Mouse (Mus musculus) kidney, embryonic 15.5 days (tissue): ENCODE data around the gene Tmprss11b. TPM values are rescaled to one million over a fixed set of nuclear protein-coding genes. Genes with fewer than 3 reads are reported as not detected.
"Not testable (repeated sequence)": the region's sequence is repeated elsewhere in the genome, so short reads cannot be mapped to it uniquely, and the experiment has no call there.

Source experiments
- ATAC-seq: fragments of 200-750 bp; cut with Nextera tagmentation; replicated peaks from 2 replicates; pipeline ENCODE4 v1.8.0; 2017; ENCODE audit warnings: moderate TSS enrichment; ENCODE audit not compliant: low FRiP score
- H3K27ac ChIP-seq: fragments of 300-500 bp; sonication (generic); 2 replicates; pipeline ENCODE4 v1.5.1; 2015; ENCODE audit warnings: mild to moderate bottlenecking, inconsistent platforms
- H3K27me3 ChIP-seq: fragments of 300-500 bp; sonication (generic); 2 replicates; pipeline ENCODE4 v1.6.1; 2015; ENCODE audit warnings: inconsistent platforms
- H3K36me3 ChIP-seq: fragments of 300-500 bp; sonication (generic); 2 replicates; pipeline ENCODE4 v1.6.1; 2015; ENCODE audit warnings: inconsistent platforms
- H3K4me1 ChIP-seq: fragments of 300-500 bp; sonication (generic); 2 replicates; pipeline ENCODE4 v1.6.1; 2015; ENCODE audit warnings: inconsistent platforms
- H3K4me2 ChIP-seq: fragments of 300-500 bp; sonication (generic); 2 replicates; pipeline ENCODE4 v1.6.1; 2015; ENCODE audit warnings: moderate library complexity, mild to moderate bottlenecking, inconsistent platforms
- H3K4me3 ChIP-seq: fragments of 300-500 bp; sonication (generic); replicated peaks from 2 replicates; pipeline ENCODE4 v1.5.1; 2015; ENCODE audit warnings: mild to moderate bottlenecking, inconsistent platforms
- H3K9ac ChIP-seq: fragments of 300-500 bp; sonication (generic); 2 replicates; pipeline ENCODE4 v1.6.1; 2015; ENCODE audit warnings: mild to moderate bottlenecking, inconsistent platforms
- H3K9me3 ChIP-seq: fragments of 300-500 bp; sonication (generic); replicated peaks from 2 replicates; pipeline ENCODE4 v1.6.1; 2016; ENCODE audit warnings: inconsistent platforms
- WGBS: fragments of 180-500 bp; shearing (Covaris S2); methylation state at CpG from one replicate; pipeline ENCODE4 v1.1.7; 2015; ENCODE audit warnings: mixed read lengths; 5-methylcytosine and 5-hydroxymethylcytosine counted together
- polyA plus RNA-seq: library from polyadenylated mRNA; unstranded; fragments of >200 nt; fragmentation: Nextera tagmentation; extraction: Ambion mirVana; gene quantifications from 2 replicates; pipeline ENCODE4 v1.2.1, GENCODE M21; 2015

Gene Tmprss11b
- polyA plus RNA-seq: not detected in 2 replicates

DNA sequence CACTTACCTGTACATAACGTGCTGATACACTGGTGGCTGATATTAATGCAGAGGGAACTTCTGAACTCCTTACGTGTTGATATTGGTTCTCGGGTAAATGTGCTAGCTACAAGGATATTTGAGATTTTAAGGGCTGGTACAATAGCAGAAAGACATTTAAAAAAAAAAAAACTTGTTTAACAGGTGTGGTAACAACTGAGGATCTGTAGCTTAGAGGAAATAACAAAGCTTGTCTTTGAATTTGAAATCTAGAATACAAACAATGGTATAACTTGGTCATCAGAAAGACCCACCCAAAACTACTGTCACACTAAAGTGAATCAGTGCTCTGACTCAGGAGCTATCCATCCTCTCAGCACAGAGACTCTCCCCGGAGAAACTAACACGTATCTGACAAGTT lies at the start of gene Tmprss11b:
Gene Tmprss11b (minus strand): TSS at position 101 of the 400 bp plus-strand sequence.
- 72% methylated on average over 5 of the region's 5 CpGs for WGBS
- no peaks in the 10 kb centered on the region for H3K36me3 ChIP-seq
- no peak within 1 kb of the TSS for H3K27ac ChIP-seq
- ATAC-seq: no peak
- no peak within 1 kb of the TSS for H3K4me2 ChIP-seq
- H3K4me1 ChIP-seq: no peaks in the 10 kb centered on the region
- no peaks in the 10 kb centered on the region for H3K27me3 ChIP-seq
- H3K9ac ChIP-seq: no peak within 1 kb of the TSS
- no peaks in the 10 kb centered on the region for H3K9me3 ChIP-seq
- H3K4me3 ChIP-seq: no peak within 1 kb of the TSS

DNA sequence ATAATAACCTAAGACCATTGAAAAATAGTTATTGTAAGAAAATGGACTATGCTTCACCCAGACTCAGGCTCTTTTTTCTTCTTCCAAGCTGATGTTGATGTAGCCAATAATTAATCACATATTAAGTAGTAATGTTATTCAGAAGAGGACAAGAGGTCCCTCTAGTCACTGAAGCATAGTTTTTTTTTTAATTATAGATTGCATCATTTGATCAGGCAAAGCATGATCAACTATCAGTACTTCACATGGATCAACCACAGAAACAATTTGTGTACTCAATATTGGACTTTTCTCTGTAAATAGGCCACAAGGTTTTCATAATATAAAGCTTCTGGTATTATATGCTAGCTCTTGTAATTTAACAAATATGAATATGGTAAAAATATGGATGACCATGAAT lies 48.9 kb upstream of the Tmprss11b start:
- Histone ChIP-seq H3K4me2 (no peak overlapping the region), H3K36me3 (no peaks in the 10 kb centered on the region), H3K4me1 (0 out of 2 replicates have a peak, but pooled peaks cover 3% of the 10 kb centered on the region), H3K9me3 (no peaks in the 10 kb centered on the region), H3K27me3 (no peaks in the 10 kb centered on the region), H3K27ac (no peak overlapping the region), H3K9ac (no peak overlapping the region), H3K4me3 (no peak overlapping the region)
- no peak for ATAC-seq

DNA sequence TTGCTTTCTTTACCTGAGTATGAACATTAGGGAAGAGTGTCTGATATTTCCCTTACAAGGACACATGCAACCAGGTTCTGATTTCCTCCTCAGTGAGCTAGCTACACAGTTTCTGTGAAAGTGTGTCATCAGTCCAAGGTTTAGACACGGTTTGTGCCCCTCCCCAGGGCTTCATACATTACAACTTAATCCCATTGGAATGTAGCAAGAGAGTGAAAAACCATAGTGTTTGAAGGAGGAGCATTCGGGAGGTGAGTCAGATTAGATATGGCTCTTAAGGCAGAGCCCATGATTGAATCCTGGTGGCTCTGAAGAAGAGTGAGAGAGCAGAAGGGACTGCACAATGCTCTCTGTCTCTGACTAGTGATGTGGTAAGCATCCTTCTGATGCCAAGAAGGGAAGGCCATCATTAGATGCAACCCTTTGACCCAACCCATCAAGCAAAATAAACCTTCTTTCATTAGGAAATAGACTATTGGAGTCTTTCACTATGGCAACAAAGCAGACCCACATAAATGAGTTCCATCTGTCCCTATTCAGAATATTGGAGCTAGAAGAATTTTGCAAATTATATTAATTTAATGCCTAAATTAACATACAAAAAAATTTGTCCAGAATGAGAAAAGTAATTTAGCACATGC lies 46.8 kb upstream of the Tmprss11b start:
- WGBS: 63% methylated on average over 2 of the region's 2 CpGs
- no peak overlapping the region for H3K4me2 ChIP-seq
- ATAC-seq: no peak

DNA sequence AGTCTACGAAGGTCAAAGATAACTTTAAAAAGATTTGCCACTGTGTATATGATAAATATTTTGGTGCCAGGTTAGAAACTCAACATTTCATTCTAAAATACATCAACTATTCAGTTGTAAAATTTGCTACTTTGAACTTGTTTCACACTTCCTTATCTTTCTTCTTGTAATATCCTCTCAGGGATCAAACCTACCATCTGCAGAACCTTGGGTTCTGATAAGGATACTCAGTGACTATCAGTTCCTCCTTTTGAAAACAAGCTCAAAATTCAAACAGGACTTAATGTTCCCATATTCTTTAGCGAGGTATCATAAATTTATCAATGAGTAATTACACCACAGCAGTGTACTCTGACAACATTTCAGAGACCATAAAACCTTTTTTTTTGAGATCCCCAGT lies 38.8 kb upstream of the Tmprss11b start:
- ATAC-seq: no peak
- H3K36me3 ChIP-seq: no peaks in the 10 kb centered on the region
- H3K9me3 ChIP-seq: no peaks in the 10 kb centered on the region
- no peak overlapping the region for H3K4me3 ChIP-seq
- no peak overlapping the region for H3K27ac ChIP-seq
- WGBS: 80% methylated on average over 2 of the region's 2 CpGs
- H3K4me2 ChIP-seq: no peak overlapping the region
- H3K27me3 ChIP-seq: no peaks in the 10 kb centered on the region
- no peak overlapping the region for H3K9ac ChIP-seq
- H3K4me1 ChIP-seq: no peaks in the 10 kb centered on the region

More for the DNA sequence above, 46.8 kb upstream of the Tmprss11b start:
- Histone ChIP-seq H3K4me1 (0 out of 2 replicates have a peak, but pooled peaks cover 3% of the 10 kb centered on the region), H3K9me3 (no peaks in the 10 kb centered on the region), H3K27ac (no peak overlapping the region), H3K36me3 (no peaks in the 10 kb centered on the region), H3K4me3 (no peak overlapping the region), H3K9ac (no peak overlapping the region), H3K27me3 (no peaks in the 10 kb centered on the region)

DNA sequence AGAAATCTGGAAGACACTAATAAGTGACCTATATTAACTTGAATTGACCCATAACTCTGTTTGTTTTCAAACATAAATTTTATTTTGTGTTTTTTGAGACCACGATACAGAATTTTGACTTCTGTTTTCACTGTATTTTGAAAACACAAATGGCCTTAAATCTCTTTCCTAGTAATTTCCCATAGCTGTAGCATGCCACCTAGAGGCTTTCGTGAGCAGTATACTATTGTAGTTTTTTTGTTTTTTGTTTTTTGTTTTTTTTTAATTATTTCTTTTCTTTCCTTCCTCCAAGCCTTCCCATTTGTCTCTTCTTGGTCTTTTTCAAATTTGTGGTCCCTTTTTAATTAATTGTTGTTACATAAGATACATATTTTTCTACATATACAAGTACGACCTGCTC lies 28.8 kb upstream of the Tmprss11b start:
- no peaks in the 10 kb centered on the region for H3K4me1 ChIP-seq
- H3K27me3 ChIP-seq: no peaks in the 10 kb centered on the region
- no peaks in the 10 kb centered on the region for H3K9me3 ChIP-seq
- H3K36me3 ChIP-seq: no peaks in the 10 kb centered on the region
- ATAC-seq: no peak
- no peak overlapping the region for H3K27ac ChIP-seq
- WGBS: 72% methylated on average over 3 of the region's 3 CpGs
- H3K4me2 ChIP-seq: no peak overlapping the region
- H3K9ac ChIP-seq: no peak overlapping the region
- no peak overlapping the region for H3K4me3 ChIP-seq

DNA sequence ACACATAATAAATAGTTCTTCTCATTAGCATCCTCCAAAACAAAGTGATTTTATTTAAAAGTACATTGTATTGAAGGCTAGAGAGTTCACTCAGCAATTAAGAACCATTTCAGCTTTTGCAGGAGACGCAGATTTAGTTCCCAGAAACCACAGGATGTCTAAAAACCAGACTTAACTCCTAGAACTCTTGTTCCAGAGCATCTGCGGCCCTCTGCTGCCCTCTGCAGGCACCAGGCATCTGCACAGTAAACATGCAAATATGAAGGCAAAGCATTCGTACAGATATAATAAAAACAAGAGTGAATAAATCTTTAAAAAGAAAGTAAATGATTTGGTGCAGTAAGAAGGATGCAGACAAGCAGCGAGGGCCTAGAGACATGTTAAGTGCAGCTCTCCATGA lies 8.5 kb upstream of the Tmprss11b start:
- H3K4me3 ChIP-seq: no peak overlapping the region
- no peaks in the 10 kb centered on the region for H3K4me1 ChIP-seq
- H3K36me3 ChIP-seq: no peaks in the 10 kb centered on the region
- H3K27ac ChIP-seq: no peak overlapping the region
- no peak overlapping the region for H3K4me2 ChIP-seq
- no peaks in the 10 kb centered on the region for H3K9me3 ChIP-seq
- H3K27me3 ChIP-seq: no peaks in the 10 kb centered on the region
- WGBS: 52% methylated on average over 4 of the region's 4 CpGs
- H3K9ac ChIP-seq: no peak overlapping the region
- ATAC-seq: no peak

DNA sequence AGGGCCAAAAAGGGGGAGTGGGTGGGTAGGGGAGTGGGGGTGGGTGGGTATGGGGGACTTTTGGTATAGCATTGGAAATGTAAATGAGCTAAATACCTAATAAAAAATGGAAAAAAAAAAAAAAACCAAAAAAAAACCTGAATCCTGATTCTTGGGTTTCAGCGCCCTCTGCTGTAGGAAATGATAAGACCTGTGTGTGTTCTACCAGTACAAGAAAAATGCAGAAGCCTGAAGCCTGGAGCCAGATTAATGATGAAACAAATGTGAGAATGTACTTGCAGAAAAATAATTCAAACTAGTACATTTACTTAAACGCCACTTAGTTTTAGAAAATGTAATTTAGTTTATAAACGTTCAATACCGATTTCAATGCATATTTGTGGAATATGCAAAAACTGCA lies 27.0 kb downstream of the Tmprss11b start:
- 37% methylated on average over 4 of the region's 4 CpGs for WGBS
- H3K4me2 ChIP-seq, ATAC-seq, H3K9me3 ChIP-seq, H3K27ac ChIP-seq, H3K4me3 ChIP-seq, H3K27me3 ChIP-seq, H3K9ac ChIP-seq, H3K4me1 ChIP-seq, H3K36me3 ChIP-seq: not testable (repeated sequence)

DNA sequence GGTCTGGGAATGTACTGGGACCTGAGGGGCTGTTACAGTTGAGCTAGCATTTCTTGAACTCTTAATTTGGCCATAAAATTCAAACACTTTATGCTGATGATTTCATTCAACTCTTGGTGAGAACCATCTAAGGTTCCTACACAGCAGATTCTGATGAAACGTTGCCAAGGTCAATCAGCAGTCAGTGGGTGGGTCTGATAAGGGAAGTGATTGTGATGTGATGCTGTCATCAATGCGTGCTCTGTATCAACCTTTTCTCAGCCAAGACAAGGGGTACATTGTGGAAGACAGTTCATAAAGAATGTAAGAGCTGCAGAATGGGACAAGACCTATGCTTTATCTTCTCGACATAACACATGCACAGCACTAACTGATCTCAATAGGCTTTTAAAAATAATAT lies 35.4 kb downstream of the Tmprss11b start:
- no peaks in the 10 kb centered on the region for H3K9me3 ChIP-seq
- H3K4me2 ChIP-seq: no peak overlapping the region
- WGBS: 69% methylated on average over 3 of the region's 3 CpGs
- no peaks in the 10 kb centered on the region for H3K36me3 ChIP-seq
- no peak overlapping the region for H3K9ac ChIP-seq
- no peaks in the 10 kb centered on the region for H3K27me3 ChIP-seq
- ATAC-seq: no peak
- no peaks in the 10 kb centered on the region for H3K4me1 ChIP-seq
- H3K27ac ChIP-seq: no peak overlapping the region
- H3K4me3 ChIP-seq: no peak overlapping the region

DNA sequence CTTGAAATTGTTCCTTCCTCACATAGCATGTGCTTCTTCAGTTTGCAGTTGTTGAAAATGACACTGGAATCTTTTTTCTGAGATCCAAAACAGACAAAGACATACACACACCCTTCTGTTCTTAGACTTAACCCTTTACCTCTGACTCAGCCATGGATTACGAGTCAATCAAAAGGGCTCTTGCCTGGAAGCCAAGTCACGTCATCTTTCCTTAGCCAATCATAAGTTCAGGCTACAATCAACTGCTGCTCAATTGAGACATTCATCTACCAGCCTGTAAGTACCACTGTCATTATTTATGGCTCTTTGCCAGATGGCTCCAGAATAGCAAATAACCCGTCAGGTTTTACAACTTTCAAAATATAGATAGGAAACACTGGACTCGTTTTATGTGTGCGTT lies 43.8 kb downstream of the Tmprss11b start, which contains the start of gene Tmprss11f:
Gene Tmprss11f (minus strand): TSS at position 101 of the 400 bp plus-strand sequence.
- Histone ChIP-seq H3K4me2 (no peak within 1 kb of the TSS), H3K36me3 (no peaks in the 10 kb centered on the region), H3K27me3 (no peaks in the 10 kb centered on the region), H3K9me3 (no peaks in the 10 kb centered on the region), H3K4me1 (no peaks in the 10 kb centered on the region), H3K27ac (no peak within 1 kb of the TSS), H3K4me3 (no peak within 1 kb of the TSS), H3K9ac (no peak within 1 kb of the TSS)
- 66% methylated on average over 5 of the region's 5 CpGs for WGBS
- no peak for ATAC-seq

DNA sequence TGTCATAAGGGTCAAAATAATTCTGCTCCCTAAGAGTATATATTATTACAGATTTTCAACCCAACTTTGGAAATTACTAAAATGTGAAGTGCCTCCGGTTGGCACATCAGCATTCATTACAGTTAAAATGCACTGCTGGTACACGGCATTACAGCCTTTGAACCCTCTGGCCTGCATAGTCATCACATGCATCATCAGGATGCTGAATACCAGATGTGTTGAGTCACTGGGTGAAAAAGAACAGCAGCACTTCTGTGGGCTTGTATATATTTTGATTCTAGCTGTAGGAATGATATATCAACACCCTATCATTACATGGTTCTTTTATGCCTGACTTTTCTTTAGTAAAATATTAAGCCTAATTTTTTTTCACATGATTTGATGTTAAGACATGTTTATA lies 45.5 kb downstream of the Tmprss11b start:
- 72% methylated on average over 2 of the region's 2 CpGs for WGBS
- Histone ChIP-seq H3K27ac (no peak overlapping the region), H3K9me3 (no peaks in the 10 kb centered on the region), H3K4me1 (no peaks in the 10 kb centered on the region), H3K4me3 (no peak overlapping the region), H3K9ac (no peak overlapping the region), H3K4me2 (no peak overlapping the region), H3K27me3 (no peaks in the 10 kb centered on the region), H3K36me3 (no peaks in the 10 kb centered on the region)
- ATAC-seq: no peak

DNA sequence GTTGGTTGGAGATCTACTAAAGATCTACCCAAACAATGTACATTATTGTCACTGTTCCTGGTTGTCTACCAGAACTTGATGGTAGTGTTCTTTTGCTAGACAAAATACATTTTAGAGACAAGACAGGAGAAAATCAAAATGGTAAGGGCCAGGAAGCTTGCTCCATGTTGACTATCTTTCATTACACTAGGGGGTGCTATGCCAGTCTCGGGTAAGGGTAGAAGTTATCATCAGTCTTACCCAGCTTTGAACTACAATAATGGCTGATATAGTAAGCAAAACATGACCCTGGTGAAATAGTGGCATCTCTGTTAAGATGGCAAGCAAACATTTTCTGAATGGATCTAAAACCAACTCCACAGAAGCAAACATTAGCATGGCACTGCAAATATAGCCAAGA lies 54.4 kb downstream of the Tmprss11b start:
- Histone ChIP-seq H3K4me1 (no peaks in the 10 kb centered on the region), H3K9ac (no peak overlapping the region), H3K27ac (no peak overlapping the region), H3K27me3 (no peaks in the 10 kb centered on the region), H3K9me3 (no peaks in the 10 kb centered on the region), H3K4me2 (no peak overlapping the region), H3K4me3 (no peak overlapping the region), H3K36me3 (no peaks in the 10 kb centered on the region)
- ATAC-seq: no peak
- 84% methylated on average over 1 of the region's 1 CpGs for WGBS
